In genomic region chr2:77099814-77100213, GRCm38 (mm10) we compare ENCODE assay signal across 28 mouse cellular contexts.
"Had no signal": no experiment of that assay in that cellular context is flagged by ENCODE, and none has a peak within 500 bp of the region (broad histone marks: within the 10 kb centered on the region; RNA-seq: fewer than 3 reads in every experiment).

No protein-coding gene starts in this region.

- H3K27ac ChIP-seq: left cerebral cortex, adult 2 months; limb, embryonic 10.5 days; limb, embryonic 12.5 days; limb, embryonic 13.5 days; limb, embryonic 15.5 days; liver, embryonic 12.5 days; liver, embryonic 13.5 days; liver, embryonic 14.5 days; liver, embryonic 15.5 days; lung, embryonic 15.5 days; macrophage; midbrain, embryonic 10.5 days; midbrain, embryonic 12.5 days; midbrain, embryonic 13.5 days; midbrain, embryonic 15.5 days; neural tube, embryonic 12.5 days had no signal

- H3K9ac ChIP-seq: limb, embryonic 12.5 days; limb, embryonic 13.5 days; limb, embryonic 15.5 days; liver, embryonic 12.5 days; liver, embryonic 13.5 days; liver, embryonic 14.5 days; liver, embryonic 15.5 days; liver, postnatal 0 days; lung, embryonic 14.5 days; lung, embryonic 15.5 days; midbrain, embryonic 12.5 days; midbrain, embryonic 13.5 days; midbrain, embryonic 15.5 days; neural tube, embryonic 12.5 days had no signal

- DNase-seq: layer of hippocampus, postnatal 36 days; left cerebral cortex, postnatal 4 days; liver; liver, embryonic 13.5 days; liver, postnatal 0 days; lung, adult 2 months; lung, embryonic 14.5 days; midbrain, embryonic 14.5 days had no signal

- H3K4me1 ChIP-seq: limb, embryonic 10.5 days; limb, embryonic 12.5 days; limb, embryonic 13.5 days; limb, embryonic 15.5 days; liver, embryonic 12.5 days; liver, embryonic 13.5 days; liver, embryonic 15.5 days; lung, embryonic 15.5 days; megakaryocyte, embryonic 14.5 days; midbrain, embryonic 10.5 days; midbrain, embryonic 12.5 days; midbrain, embryonic 13.5 days; midbrain, embryonic 15.5 days; neural tube, embryonic 12.5 days had no signal

- H3K9me3 ChIP-seq: limb, embryonic 10.5 days; limb, embryonic 12.5 days; limb, embryonic 13.5 days; limb, embryonic 15.5 days; liver, embryonic 12.5 days; liver, embryonic 13.5 days; liver, embryonic 15.5 days; lung, embryonic 15.5 days; midbrain, embryonic 10.5 days; midbrain, embryonic 12.5 days; midbrain, embryonic 13.5 days; midbrain, embryonic 15.5 days; neural tube, embryonic 12.5 days had no signal

- H3K4me2 ChIP-seq: limb, embryonic 12.5 days; limb, embryonic 13.5 days; limb, embryonic 15.5 days; liver, embryonic 11.5 days; liver, embryonic 12.5 days; liver, embryonic 13.5 days; liver, embryonic 15.5 days; lung, embryonic 14.5 days; lung, embryonic 15.5 days; midbrain, embryonic 11.5 days; midbrain, embryonic 12.5 days; midbrain, embryonic 13.5 days; midbrain, embryonic 15.5 days; neural tube, embryonic 12.5 days had no signal

- H3K27me3 ChIP-seq: limb, embryonic 12.5 days; limb, embryonic 13.5 days; limb, embryonic 15.5 days; liver, embryonic 12.5 days; liver, embryonic 13.5 days; liver, embryonic 15.5 days; lung, embryonic 15.5 days; megakaryocyte, embryonic 14.5 days; midbrain, embryonic 12.5 days; midbrain, embryonic 13.5 days; midbrain, embryonic 15.5 days; neural tube, embryonic 12.5 days had no signal

- ATAC-seq: liver, embryonic 12.5 days; liver, postnatal 0 days; midbrain, embryonic 13.5 days; midbrain, embryonic 15.5 days; midbrain, embryonic 16.5 days had no signal

- H3K36me3 ChIP-seq: limb, embryonic 10.5 days; limb, embryonic 12.5 days; limb, embryonic 13.5 days; limb, embryonic 15.5 days; liver, embryonic 12.5 days; liver, embryonic 13.5 days; liver, embryonic 15.5 days; lung, embryonic 15.5 days; midbrain, embryonic 10.5 days; midbrain, embryonic 12.5 days; midbrain, embryonic 13.5 days; midbrain, embryonic 15.5 days; neural tube, embryonic 12.5 days had no signal

- H3K4me3 ChIP-seq: left cerebral cortex, adult 2 months; limb, embryonic 10.5 days; limb, embryonic 12.5 days; limb, embryonic 13.5 days; limb, embryonic 15.5 days; liver, embryonic 12.5 days; liver, embryonic 13.5 days; liver, embryonic 15.5 days; lung, embryonic 15.5 days; megakaryocyte, embryonic 14.5 days; midbrain, embryonic 10.5 days; midbrain, embryonic 12.5 days; midbrain, embryonic 13.5 days; midbrain, embryonic 15.5 days; myocyte; neural tube, embryonic 12.5 days had no signal
